Mouse (Mus musculus): Measurements from ENCODE around the gene Ehd4. TPM values are rescaled to one million over a fixed set of nuclear protein-coding genes. Genes with fewer than 3 reads are reported as not detected.

The Ehd4 gene
- total RNA-seq, 1 experiment from 2014 or later: 34.2 TPM

- DNase-seq: no peak
Measured at GRCm38 (mm10) chr2:120144390-120144789, 10.0 kb downstream of the Ehd4 start.

GRCm38 (mm10) chr2:120142336-120142735 lies 12.1 kb downstream of the Ehd4 start:
- no peak for DNase-seq

DNA sequence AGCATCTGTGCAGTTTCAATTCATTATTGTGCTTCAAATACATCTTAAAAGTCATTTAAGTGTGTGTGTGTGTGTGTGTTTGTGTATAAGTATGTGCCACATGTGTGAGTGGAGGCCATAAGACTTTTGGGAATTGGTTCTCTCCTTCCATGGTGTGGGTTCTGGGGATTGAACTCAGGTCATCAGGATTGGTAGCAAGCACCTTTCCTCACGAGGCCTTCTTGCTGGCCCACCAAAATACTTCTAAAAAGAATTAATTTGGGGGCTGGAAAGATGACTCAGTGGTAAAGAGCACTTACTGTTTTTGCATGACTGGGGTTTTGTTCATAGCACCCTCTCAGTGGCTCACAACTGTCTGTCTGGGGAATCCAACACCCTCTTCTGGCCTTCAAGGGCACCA lies 12.7 kb downstream of the Ehd4 start:
- DNase-seq: no peak

GRCm38 (mm10) chr2:120140326-120140725 lies 14.1 kb downstream of the Ehd4 start:
- DNase-seq: peak; percentile 31

DNA sequence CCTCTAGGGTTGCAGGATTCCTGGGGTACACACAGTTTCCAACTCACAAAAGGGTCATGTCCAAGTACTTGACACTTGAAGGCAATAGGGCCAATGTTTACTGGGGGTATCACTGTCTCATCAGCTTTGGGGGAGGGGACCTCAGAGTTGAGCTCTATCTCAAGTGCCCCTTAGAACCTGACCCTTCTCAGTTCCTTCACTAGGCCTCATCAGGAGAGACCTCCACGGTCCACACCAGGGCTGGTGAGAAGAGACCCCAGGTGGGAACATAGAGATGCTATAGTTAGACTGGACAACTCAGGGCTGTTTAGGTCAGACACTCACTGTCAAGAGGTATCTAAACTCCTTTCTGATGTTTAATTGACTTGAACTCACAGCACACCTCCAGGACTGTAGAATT lies 15.3 kb downstream of the Ehd4 start:
- DNase-seq: no peak

DNA sequence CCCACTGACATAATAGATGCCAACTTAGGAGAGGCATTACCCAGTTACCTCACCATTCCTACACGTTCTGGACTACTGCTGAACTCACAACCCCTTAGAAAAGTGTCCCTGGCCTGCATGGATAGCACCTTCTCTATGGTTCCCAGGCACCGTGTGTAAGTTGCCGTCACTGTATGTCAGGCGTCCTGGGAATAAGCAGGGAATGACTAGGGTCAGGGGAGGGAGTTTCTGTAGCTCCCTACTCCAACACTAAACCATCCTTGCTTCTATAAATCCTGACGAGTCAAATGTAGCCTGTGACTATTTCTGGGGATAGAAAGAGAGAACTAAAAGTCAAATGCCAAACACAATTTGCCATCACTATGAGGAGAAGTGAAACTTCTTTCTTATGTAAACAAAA lies 17.1 kb downstream of the Ehd4 start:
- no peak for DNase-seq

GRCm38 (mm10) chr2:120134453-120135075 lies 19.8 kb downstream of the Ehd4 start:
- no peak for DNase-seq

DNA sequence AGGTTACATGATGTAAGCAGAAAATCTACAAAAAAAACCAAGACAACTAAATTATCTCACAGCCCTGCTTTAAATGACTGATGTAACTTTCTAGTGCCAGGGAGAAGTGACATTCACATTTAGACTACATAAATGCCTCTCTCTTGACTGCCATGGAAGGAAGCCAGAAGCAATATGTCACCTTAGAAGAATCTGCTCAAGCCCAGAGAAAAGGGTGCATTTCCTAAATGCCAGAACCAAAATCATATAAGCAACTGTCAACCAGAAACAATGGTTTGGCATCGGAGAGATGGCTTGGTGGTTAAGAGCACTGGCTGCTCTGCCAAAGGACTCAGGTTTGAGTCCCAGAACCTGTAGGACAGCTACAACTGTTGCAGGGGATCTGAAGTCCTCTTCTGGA lies 22.5 kb downstream of the Ehd4 start:
- DNase-seq: no peak

DNA sequence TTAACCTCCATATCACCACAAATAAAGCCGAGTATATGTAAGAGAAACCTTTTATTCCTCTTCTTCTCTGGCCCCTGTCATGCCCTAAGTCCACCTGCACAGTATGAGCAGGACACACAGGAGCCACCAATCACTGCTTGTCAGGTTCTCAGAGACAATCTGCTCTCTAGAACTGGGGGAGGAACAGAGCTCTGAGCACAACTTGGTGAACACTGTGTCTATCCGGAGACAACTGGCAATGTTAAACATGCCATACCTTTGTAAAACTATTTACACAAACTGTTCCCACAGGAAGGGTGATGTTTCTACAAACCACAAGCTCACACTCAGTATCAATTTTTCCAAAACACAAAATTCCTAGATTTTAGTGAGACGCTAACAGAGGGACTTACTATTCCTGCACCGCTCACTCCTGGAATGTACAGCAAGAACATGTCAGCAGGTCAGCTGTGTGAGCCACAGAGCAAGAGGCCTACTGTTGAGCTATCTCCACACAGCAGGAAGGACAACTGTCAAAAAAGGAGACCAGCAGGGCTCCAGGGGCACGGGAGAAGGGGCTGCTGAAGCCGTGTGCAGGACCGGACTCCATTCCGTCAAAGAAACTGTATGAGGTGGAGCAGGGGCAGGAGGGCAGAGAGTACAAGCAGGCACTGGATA lies 25.0 kb downstream of the Ehd4 start:
- no peak for DNase-seq

DNA sequence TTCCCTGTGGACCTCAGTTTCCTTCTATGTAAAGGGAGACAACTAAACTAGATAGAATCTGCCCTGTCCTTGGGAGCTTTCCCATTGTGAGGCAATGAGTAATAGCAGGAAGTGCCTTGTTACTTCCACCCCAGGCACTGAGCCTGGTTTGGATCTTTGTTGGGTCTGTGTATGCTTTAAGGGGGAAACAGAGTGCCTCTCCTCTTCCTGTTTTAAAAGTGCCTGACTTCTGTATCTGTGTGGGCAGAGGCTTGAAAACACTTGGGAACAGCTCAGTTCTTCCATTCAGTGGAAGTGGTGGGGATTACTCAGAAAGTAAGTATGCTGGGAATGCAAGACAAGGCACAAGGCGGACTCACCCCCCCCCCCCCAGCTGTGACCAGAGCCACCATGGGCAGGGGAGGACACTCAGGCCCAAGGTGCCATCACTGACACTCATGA lies 25.8 kb downstream of the Ehd4 start:
- peak; percentile 40 for DNase-seq

DNA sequence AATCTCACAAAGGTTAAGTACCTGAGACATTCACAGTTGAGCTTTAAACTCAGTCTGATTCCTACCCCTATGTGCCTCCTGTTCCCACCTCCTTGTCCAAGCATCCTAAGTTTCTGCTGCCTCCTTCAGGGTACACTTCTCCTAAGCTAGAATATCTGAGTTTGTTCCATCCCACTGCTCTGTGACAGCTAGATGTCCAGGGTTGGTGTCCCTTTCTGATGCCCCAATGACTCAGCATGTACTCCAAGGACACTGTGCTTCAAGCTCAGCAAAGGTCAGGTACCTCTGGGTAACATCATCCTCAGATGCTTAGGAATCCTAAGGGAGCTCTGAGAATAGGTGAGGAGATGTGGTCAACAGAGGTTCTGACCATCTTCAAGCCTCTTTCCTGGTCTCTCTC lies 26.4 kb downstream of the Ehd4 start:
- DNase-seq: no peak

DNA sequence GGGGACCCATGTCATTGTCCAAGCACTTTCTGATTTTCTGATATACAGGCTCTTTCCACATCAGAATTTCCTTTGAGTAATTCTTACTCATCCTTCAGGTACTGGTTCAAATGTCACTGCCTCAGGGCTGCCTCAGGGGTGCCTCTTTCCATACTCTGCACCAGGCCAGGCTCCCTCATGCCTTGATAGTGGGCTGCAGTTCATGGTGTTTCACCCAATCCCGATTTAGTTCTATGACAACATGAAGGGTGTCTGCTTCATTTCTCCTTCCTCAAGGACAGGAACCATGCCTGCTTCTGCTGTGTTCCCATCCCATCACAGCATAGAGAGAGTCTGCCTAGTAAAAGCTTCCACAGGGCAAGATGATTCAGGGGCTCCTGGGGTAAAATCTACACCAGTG lies 27.5 kb downstream of the Ehd4 start:
- DNase-seq: no peak

DNA sequence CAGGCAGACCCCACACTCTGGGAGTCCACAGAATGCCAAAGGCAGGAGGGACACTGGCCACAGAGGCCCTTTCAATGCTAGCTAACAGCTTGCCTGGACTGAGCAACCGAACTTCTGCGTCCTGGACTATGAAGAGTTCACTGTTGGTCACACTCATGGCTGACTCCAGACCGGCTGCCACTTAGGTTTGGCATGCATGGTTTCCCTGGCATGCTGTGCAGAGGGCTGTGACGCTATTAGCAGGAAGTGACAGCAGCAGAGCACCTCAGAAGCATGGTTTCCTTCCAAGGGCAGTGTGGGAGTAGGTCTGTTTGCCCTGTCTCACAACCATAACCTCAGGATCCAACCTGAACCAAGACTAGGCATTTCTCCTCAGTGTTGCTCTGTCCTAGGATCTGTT lies 28.0 kb downstream of the Ehd4 start:
- no peak for DNase-seq

- DNase-seq: no peak
Measured at GRCm38 (mm10) chr2:120125461-120125860, 28.9 kb downstream of the Ehd4 start.

DNA sequence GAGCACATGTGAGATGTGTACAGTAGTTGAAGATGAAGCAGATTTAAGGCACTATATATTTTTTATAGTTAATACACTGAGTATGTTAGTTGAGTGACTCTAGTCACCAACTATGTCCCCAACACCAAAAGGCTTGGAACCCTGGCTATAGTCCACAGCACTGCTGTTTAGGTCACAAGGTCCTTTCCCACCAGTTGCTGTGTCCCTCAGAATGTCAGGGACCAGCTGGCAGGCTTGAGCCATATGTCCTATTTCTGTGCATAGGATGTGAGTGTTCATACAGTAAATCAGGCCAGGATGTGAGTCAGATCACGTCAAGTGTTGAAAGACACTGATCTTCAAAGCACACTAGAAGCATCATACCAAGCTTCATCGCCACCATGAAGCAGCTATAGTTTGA lies 29.5 kb downstream of the Ehd4 start:
- no peak for DNase-seq

GRCm38 (mm10) chr2:120124096-120124495 lies 30.3 kb downstream of the Ehd4 start:
- DNase-seq: no peak

DNA sequence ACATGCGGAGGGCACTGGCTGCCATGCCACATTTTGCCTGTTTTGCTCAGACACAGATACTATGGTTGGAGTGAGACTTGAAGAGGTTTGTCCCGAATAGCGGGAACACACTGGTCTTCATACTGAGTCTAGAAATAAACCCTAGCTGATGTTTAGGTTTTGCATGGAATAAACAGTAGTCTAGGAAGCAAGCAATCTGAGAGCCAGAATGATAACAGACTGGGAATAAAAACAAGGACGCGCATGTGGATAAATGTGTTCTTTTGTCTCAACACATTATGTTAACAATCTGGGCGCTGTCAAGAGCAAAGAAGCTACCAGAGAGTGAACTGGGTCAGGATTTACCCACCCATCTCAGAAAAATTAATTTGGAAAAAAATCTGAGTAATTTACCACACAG lies 31.4 kb downstream of the Ehd4 start:
- no peak for DNase-seq

DNA sequence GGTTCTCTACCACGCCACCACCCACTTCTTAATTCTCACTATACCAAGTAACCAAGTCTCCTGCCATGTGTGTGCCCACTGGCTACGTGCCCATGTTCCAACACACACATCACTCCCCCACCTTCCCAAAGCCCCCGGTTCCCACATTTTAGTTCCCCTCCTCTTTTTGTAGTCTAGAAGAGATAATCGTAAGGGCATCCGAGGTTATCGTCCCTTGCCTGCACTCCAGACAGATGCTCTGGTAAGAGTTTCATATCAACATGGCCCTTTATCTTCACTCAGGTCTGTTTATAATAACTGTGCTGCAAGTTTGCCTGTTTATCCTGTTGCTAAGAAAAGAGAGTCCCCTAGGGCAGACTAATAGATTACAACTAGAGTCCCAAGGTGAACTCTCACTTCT lies 37.1 kb downstream of the Ehd4 start:
- DNase-seq: no peak

DNA sequence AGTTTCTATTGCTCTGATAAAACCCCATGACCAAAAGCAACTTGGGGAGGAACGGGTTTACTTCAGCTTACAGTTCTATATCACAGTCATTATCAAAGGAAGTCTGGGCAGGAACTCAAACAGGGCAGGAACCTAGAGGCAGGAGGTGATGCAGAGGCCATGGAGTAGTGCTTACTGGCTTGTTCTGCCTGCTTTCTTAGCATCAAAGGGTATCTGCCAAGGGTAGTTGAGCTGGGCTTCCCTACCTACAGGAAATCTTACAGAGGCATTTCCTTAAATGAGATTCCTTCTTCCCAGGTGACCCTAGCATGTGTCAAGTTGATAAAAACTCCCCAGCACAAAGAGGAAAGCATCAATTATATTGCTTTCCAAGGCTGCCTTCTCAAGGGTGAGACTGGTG lies 38.0 kb downstream of the Ehd4 start:
- DNase-seq: no peak

GRCm38 (mm10) chr2:120114977-120115376 lies 39.4 kb downstream of the Ehd4 start:
- no peak for DNase-seq

GRCm38 (mm10) chr2:120113963-120114362 lies 40.4 kb downstream of the Ehd4 start:
- DNase-seq: no peak

- DNase-seq: no peak
Measured at GRCm38 (mm10) chr2:120113476-120113875, 40.9 kb downstream of the Ehd4 start.

DNA sequence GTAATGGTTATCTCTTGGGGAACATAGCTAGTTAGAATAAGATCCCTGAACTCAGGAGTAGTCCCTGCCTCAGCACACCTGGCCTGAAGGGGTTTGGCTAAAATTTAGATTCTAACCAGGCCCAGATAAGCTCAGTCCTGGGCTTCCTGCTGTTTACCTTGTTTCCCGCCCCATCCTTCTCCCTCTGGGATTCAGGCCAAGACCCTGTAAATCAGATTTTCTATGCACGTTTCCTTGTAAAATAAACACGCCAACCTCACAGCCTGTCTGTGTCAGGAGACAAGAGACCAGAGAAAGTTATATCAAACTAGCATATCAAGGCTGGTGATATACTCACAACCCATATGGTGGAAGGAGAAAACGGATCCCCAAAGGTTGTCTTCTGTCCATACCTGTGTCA lies 42.8 kb downstream of the Ehd4 start:
- DNase-seq: no peak

GRCm38 (mm10) chr2:120111172-120111571 lies 43.2 kb downstream of the Ehd4 start:
- no peak for DNase-seq
